Mouse (Mus musculus): ENCODE data around the gene Snx17. TPM values are rescaled to one million over a fixed set of nuclear protein-coding genes. Genes with fewer than 3 reads are reported as not detected.

The Snx17 gene
- 10 to 100 TPM; 72.0 to 88.3 (median 81.7) TPM for total RNA-seq (2022)

DNA sequence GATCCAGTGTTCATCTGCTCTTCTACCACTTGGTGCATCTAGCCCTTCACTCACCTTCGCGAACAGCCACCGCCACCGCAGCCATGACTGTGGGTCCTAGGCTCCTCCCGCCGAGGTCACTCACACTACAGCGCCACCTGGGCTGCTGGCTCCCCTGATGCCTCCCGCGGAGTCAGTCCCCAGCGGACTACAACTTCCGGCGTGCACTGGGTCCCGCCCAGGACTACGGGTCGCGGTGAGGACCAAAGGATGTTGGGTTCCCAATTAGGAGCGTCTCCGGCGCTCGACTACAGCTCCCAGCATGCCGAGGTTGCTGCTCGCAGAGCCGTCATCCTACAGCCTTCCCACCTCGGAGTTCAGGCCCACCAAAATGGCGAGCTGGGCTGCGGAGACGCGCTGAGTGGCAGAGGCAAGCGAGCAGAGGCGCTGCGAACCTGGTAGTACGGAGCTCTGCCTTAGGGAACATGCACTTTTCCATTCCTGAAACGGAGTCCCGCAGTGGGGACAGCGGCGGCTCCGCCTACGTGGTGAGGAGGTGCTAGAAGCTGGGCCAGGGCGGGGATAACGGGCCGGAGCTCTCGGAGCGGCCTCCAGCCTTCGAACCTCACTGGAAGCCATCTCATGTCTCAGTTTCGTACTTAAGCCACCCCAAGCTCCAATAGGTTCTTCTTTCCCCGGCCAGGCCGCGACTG, at the start of gene Snx17, which contains the start of gene Eif2b4:
Snx17 (plus strand) TSS at position 289 of the 692 bp plus-strand sequence.
Eif2b4 (minus strand) TSS at position 492 of the 692 bp plus-strand sequence.
- peak; percentile 99 for DNase-seq (ENCODE audit: low spot score in 2 of 2)

DNA sequence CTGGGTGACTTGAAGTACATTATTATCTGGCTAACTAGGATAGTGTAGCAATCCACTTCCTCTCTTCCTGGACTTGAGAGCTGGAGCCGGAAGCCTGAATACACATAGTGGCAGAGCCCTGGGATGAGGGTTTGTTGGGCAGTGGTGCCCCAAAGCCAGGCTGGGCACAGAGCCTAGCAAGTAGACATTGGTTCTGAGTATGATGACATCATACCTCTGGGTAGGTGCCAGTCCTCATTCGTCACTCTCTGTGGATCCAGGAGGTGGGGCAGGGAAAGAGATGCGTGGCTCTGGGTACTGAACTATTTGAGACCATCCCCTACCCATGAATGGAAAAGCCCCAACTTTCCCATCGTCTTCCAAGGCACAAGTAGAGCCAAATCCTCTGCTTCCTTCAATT, 43.2 kb upstream of the Snx17 start:
- DNase-seq (ENCODE audit: low spot score in 2 of 2): no peak

DNA sequence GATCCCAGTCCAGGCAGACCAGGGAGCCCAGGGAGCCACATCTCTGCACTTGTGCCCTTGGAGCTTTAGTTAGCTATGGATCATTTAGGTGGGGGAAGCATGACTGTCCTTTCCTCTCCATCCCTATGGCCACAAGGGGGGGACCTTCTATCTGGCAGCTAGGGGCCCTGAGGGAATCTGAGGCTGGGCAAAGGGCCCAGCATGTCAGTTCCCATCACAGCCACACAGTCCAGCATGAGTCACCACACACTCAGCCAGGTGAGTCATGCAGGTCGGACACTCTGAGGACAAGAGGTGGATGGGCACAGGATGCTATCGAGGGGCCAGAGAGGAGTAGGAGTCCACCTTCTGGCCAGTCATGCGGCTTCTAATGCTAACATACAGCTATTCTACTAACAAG, 41.3 kb upstream of the Snx17 start:
- DNase-seq (ENCODE audit: low spot score in 2 of 2): no peak

DNA sequence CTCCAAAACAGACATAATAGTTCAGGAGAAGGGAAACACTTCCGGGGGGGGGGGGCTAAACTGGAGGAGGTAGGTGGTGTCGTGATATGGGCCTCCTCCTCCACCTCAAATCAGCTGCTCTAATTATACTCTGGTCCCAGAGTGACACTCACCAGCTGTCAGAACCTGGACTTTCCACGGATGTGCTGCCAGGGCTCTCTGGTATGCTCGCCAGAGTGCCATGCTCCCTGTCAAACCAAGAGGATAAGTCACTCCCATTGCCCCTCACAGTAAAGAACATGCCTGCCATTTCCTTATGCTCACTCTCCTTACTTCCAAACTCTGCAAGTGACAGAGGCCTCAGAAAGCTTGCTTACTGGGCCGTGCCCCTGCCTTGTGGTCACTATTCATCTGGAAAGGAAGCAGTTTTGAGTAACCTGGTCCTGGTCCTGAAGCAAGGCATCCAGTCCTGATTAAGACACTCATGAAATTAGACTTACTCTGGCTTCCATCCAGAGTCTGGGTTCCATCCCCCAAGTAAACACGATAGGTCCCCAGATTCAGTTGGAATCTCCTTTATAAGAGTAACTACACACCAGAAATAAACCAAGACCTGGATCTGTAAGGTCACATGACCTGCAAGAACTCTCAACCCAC, 39.4 kb upstream of the Snx17 start:
- no peak for DNase-seq (ENCODE audit: low spot score in 2 of 2)

DNA sequence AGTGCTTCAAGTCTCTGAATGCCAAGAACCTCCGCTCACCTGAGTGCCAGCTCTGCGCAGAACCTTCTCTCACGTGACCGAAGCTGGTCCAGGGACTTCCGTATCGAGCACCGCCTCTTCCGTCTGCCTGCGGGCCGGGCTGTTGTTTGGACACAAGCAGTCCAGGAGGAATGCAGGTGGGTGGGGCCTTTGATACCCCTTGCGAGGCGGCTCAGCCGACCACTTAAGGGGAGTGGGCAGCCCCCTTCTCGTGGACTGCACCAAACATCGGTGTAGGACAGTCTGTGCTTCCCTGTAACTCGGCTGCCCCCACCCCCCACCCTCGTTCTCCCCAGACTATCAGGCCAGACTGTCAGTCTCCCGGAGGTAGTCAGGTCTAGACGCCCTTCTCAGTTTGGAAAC, 38.9 kb upstream of the Snx17 start, which contains the start of gene Mpv17:
Mpv17 (minus strand) TSS at position 100 of the 402 bp plus-strand sequence.
- peak; percentile 80 to 84 for DNase-seq (ENCODE audit: low spot score in 2 of 2)

DNA sequence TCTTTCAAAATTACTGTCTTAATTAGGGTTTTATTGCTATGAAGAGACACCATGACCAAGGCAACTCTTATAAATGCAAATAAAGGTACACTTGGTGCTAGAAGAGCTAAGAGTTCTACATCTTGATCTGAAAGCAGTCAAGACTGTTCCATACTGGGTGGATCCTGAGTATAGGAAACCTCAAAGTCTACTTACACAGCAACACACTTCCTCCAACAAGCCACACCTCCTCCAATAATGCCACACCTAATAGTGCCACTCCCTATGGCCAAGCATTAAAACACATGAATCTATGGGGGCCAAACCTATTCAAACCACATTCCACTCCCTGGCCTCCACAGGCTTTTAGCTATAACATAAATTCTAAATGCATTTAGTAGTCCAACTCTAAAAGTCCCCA, 30.6 kb upstream of the Snx17 start:
- DNase-seq (ENCODE audit: low spot score in 2 of 2): no peak

DNA sequence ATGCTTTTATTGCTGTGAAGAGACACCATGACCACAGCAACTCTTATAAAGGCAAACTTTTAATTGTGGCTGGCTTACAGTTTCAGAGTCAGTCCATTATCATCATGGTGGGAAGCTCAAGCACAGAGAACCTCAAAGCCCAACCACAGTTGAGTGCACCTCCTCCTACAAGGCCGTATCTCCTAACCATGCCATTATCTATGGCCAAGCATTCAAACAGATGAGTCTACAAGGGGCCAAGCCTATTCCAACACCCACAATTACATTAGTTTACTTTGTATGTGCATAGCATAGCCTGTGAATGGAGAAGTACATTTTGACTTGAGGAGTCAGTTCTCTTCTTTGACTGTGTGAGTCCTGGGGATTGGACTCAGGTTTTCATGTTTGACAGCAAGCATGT, 28.1 kb upstream of the Snx17 start:
- no peak for DNase-seq (ENCODE audit: low spot score in 2 of 2)

DNA sequence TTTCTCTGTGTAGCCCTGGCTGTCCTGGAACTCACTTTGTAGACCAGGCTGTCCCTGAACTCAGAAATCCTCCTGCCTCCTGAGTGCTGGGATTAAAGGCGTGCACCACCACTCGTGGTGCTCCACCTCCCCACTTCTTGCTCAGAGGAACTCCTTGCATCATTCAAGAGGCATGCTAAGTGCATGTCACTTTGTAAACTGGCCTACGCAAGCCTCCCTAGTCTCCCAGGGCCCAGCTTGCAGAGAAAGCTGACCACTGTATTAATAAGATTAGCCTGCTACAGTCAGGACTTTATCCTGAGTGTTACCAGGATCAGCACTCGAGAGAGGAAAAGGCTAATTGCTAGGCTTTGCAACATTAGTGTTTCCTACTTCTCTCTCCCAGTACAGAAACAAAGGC, 24.4 kb upstream of the Snx17 start:
- no peak for DNase-seq (ENCODE audit: low spot score in 2 of 2)

DNA sequence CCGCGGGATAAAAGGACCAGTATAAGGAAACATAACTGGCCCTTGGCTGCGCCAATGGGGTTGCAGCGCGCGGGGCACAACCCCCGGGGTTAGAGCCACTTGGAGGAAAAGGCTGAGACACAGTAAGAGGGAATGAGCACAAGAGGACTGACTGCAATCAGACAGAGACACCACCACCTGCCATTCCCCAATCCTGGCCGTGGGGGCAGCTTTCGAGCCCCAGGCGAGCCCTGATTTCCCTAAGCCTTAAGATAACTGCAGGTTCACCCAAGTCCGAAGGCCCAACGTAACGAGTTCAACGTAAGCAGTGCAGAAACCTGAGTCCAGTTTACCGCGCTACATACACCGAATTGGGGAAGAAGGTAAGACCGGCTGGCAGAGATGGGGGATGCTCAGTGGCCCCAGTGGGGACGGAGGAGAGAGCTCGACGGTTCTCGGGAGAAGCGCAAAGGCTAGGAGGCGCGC, 13.7 kb upstream of the Snx17 start:
- no peak for DNase-seq (ENCODE audit: low spot score in 2 of 2)

DNA sequence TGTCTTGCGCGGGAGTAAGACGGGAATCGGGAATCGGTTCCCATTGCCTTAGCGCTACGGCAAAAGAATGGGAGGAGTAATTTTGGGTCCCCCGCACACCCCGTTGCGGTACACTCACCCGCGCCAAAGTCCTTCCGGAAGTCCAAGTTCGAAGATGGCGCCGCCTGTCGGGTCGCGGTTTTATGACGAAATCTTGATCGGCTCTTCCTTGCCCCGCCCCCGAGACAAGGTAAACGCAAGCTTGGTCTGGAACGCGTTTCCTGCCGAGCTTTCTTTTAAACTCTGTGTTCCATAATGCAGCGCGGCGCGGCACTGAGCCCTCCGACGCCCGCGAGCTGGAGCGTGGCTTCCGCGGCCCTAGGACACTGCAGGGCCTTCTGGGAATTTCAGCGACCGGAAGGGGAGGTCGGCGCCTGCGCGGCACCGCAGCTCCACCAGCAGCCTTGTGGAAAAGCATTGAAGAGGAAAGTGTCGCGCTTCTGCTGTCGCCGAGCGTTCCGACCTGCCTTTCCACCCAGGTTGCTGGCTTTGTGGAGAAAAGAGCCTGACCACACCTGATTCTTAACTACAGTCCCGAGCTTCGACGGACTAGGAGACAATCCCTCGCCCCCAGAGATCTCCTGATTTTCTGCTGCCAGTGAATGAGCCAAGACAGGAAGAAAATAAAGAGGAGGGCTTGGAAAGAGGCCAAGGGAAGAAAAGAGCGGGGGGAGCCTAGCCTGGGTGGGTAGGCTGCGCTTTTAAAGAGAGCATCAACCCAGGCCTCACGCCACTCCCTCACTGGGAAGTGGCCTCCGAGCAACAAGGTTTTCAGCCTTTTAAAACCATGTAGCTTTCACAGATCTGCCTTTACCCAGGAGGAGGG, 13.0 kb upstream of the Snx17 start, which contains the start of the genes Gm29609 and Gtf3c2:
Gm29609 (minus strand) TSS at position 146 of the 865 bp plus-strand sequence.
Gtf3c2 (minus strand) TSS at position 379 of the 865 bp plus-strand sequence.
- peak; percentile 96 for DNase-seq (ENCODE audit: low spot score in 2 of 2)

DNA sequence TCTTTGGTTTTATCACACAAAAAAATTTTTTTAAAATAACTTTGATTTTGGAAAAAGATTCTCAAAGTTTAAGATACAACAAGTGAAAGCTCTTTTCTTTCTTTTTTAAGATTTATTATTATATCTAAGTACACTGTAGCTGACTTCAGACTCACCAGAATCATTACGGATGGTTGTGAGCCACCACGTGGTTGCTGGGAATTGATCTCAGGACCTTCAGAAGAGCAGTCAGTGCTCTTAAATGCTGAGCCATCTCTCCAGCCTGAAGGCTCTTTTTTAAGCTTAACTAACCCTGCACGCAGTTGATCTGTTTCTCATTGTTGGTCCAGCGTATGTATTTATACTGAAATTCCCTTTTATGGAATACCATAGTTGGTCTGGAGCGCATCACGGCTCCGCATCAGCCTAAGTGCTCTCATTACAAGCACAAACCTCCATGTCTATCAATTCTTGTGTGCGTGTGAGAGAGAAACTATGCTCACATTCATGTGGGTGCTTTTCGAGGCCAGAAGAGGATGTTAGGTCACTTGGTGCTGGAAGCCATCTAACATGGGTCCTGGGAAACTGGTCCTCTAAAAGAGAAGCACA, 11.8 kb upstream of the Snx17 start:
- DNase-seq (ENCODE audit: low spot score in 2 of 2): no peak

DNA sequence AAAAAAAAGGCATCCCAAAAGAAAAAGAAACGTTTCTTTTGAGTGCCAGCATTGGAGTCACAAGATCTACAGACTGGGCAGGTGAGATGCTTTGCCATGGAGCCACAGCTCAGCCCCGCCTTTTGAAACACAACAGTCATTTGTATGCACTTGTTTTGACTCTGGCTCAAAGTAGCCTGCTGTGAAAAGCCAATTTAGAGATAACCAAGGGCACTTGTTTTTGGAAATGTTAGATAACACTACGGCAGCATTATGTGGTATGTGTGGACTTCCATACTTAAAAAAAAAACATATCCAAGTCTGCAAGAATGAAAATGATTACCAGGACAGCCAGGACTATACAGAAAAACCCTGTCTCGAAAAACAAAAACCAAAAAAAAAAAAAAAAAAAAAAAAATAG, 9.3 kb upstream of the Snx17 start:
- DNase-seq (ENCODE audit: low spot score in 2 of 2): no peak

DNA sequence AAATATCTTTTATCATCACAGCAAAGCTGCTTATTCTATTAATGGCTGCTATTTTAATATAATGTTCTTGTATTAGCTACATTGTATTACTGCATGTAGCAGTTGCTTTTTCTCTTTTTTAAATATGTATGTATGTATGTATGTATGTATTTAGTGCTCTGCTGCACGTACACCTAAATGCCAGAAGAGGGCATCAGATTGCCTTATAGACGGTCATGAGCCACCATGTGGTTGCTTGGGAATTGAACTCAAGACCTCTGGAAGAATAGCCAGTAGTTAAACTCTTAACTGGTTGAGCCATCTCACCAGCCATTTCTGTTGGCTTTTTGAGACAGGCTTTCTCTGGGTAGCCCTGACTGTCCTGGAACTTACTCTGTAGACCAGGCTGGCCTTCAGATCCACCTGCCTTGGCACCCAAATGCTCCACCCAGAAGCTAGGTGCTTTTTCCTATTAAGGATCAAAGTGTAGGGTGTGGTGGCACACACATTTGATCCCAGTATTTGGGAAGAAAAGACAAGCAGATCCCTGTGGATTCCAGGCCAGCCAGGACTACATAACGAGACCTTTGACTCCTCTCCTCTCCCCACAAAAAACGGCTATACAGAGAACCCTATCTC, 4.7 kb upstream of the Snx17 start:
- no peak for DNase-seq (ENCODE audit: low spot score in 2 of 2)

DNA sequence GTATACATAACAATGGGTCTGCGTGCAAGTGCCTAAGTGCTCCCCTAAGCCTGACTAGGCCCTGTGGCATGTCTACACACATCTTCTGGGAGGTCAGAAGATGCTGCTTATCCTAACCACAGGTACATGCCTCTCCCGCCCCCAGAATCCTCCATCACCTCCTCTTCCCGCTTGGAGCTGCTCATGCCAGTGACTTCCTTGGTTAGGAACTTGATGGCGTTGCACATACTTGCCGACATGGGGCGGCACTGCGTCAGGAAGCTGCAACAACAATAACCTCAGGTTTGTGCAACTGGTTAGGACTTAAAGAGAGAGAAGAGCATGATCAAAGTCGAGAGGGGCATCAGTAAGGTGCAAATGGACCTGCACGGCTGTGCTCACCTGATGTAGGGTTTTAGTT, 2.8 kb upstream of the Snx17 start:
- DNase-seq (ENCODE audit: low spot score in 2 of 2): no peak

DNA sequence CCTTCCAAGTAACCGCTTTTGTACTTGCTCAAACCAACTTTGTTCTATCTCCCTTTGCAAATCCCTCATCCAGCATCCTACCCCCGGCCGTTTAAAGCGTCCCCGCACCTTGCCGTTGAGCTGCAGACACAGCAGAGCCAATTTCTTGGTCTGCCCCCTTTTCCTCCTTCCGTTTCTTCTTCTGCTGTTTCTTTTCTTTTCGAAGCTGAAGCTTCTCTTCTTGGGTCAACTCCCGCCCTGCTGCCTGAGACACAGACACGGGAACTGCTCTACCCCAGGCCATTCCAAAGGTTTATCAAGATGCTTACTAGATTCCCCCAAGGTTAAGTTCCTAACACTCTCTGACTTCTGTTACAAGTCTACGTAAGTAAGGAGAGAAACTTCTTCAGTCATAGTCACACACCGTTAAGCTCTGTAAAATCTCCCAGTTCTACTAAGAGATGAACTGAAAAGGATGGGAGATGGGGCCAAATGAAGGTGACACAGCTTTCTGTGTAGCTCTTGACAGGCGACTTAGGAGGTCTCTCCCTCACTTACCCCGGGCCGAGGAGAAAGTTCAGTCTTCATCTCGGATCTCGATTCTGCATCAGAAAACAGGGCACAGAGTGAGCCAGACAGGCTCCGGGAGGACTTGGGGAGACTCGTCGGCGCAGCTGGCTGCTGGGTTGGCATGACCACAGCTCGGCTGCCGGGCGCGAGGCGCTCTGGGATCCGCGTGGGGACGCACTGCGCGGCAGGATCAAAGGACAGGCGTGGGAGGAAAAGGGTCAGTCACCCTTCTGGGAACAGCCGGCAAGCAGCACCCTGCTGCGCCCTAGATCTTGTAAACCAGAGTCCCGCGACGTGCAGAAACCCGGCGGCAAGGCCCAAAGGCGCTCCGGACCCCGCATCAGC, 735 bp upstream of the Snx17 start:
- DNase-seq (ENCODE audit: low spot score in 2 of 2): no peak

DNA sequence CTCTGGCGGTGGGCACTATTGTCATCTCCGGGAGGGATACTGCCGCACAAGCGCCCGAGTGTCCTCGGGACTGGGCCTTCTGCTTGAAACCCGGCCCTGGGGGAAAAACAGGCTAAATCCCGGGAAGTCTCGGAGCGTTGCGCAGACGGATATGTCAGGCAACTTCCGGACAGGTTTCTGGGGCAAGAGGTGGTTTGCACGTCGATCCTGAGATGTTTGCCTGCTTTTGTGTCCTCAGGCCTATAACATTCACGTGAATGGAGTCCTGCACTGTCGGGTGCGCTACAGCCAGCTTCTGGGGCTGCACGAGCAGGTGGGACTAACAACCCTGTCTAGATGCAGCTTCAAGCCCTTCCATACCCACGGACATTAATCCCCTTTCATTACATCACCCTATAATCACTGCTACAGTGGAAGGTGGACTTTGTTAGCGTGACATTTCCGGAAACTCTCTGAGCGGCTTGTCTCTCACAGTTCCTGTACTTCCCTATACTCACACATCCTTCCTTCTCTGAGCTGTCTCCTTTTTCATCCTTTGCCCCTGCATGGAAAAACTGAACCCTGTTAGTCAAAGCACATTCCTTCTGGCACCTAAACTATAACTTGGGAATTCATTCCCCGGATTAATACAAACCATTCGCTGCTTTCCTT, 729 bp downstream of the Snx17 start:
- no peak for DNase-seq (ENCODE audit: low spot score in 2 of 2)

DNA sequence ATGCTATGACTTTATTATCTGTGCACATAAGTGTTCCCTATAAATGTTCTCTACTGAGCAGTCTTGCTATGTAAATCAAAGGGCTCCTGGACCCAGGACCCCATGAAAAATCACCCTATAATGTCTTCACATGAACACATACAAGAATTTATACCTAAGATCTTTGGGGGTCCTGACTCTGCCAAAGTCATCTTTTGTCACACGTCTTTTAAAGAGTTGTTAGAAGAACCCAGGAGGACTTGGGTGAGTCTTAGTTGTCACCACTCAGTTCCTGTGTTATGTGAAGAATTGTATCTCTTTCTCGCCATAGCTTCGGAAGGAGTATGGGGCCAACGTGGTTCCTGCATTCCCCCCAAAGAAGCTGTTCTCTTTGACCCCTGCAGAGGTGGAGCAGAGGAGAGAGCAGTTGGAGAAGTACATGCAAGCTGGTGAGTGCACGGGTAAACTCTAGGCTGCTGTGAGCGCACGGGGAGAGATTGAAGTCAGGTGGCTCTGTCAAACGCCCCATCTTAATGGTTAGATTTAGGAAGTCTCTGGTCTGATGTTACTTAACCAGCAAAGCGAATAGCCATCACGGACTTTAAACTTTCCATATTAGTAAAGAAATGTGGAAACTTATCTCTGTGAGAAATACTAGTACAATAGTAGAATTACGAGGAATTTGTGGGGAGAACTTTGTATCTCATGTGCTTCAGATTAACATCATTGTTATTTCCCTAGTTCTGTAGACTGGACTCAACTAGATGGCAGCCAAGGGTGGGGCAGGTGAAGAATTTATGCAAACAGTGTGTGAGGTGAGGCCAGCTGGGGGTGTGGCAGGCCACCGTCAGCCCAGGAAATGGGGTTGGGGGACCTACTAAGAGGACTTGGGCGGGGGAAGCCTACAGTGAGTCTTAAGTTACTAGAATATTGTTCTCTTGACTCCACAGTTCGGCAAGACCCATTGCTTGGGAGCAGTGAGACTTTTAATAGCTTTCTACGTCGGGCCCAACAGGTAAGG, 1.8 kb downstream of the Snx17 start:
- DNase-seq (ENCODE audit: low spot score in 2 of 2): no peak

DNA sequence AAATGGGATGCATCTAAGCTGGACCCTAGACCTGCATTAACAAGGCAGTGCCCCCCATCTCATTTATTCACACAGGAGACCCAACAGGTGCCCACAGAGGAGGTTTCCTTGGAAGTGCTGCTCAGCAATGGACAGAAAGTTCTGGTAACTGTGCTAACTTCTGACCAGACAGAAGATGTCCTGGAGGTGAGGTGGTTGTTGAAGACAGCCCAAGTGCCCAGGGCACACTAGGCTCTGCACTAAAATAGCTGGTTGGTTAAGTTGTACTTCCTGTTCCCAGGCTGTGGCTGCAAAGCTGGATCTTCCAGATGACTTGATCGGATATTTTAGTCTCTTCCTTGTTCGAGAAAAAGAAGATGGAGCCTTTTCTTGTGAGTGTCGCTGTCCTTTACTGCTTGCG, 2.6 kb downstream of the Snx17 start:
- DNase-seq (ENCODE audit: low spot score in 2 of 2): no peak
